Mouse (Mus musculus) lung, postnatal 0 days (tissue): ENCODE measurements around the gene Arl8a. TPM values are rescaled to one million over a fixed set of nuclear protein-coding genes. Genes with fewer than 3 reads are reported as not detected.
A peak's percentile ranks its signal among the peaks of the same experiment; 100 is the strongest.

Experiments used
- ATAC-seq: fragments of 200-750 bp; cut with Nextera tagmentation; 2 replicates; pipeline ENCODE4 v1.8.0; 2017; ENCODE audit warnings: moderate library complexity
- DNase-seq: peaks from one replicate; pipeline ENCODE4 v3.0.0-alpha.2; 2016; ENCODE audit warnings: low spot score
- H3K27ac ChIP-seq: fragments of 300-500 bp; sonication (generic); 2 replicates; pipeline ENCODE4 v1.5.1; 2014; ENCODE audit warnings: antibody characterized with exemption, mild to moderate bottlenecking, low read length, mixed read lengths
- H3K27me3 ChIP-seq: fragments of 300-500 bp; sonication (generic); replicated peaks from 2 replicates; pipeline ENCODE4 v1.6.1; 2014; ENCODE audit warnings: low read length, mixed read lengths; ENCODE audit not compliant: insufficient read depth
- H3K36me3 ChIP-seq: fragments of 300-500 bp; sonication (generic); 2 replicates; pipeline ENCODE4 v1.6.1; 2014; ENCODE audit warnings: low read length, mixed read lengths; ENCODE audit not compliant: insufficient read depth
- H3K4me1 ChIP-seq: fragments of 300-500 bp; sonication (generic); 2 replicates; pipeline ENCODE4 v1.6.1; 2014; ENCODE audit warnings: antibody characterized with exemption, low read depth, low read length, mixed read lengths; ENCODE audit not compliant: insufficient read depth
- H3K4me2 ChIP-seq: fragments of 300-500 bp; sonication (generic); replicated peaks from 2 replicates; pipeline ENCODE4 v1.6.1; 2014; ENCODE audit warnings: low read depth, mild to moderate bottlenecking, low read length, moderate library complexity, mixed read lengths
- H3K4me3 ChIP-seq: fragments of 300-500 bp; sonication (generic); 2 replicates; pipeline ENCODE4 v1.5.1; 2014; ENCODE audit warnings: low read depth, low read length
- H3K9ac ChIP-seq: fragments of 300-500 bp; sonication (generic); replicated peaks from 2 replicates; pipeline ENCODE4 v1.6.1; 2014; ENCODE audit warnings: low read depth, mild to moderate bottlenecking
- H3K9me3 ChIP-seq: fragments of 300-500 bp; sonication (generic); 2 replicates; pipeline ENCODE4 v1.6.1; 2016; ENCODE audit warnings: low read length, mixed read lengths
- CTCF ChIP-seq: IDR thresholded peaks from 2 replicates; pipeline ENCODE4 v1.5.1; 2016; ENCODE audit warnings: antibody characterized with exemption, mild to moderate bottlenecking
- EP300 ChIP-seq: IDR thresholded peaks from 2 replicates; pipeline ENCODE4 v1.6.1; 2016; ENCODE audit warnings: antibody characterized with exemption, mild to moderate bottlenecking, control low read depth
- WGBS: fragments of 180-500 bp; shearing (Covaris S2); extraction: QIAGEN DNeasy Blood & Tissue Kit; methylation state at CpG from one replicate; pipeline ENCODE4 v1.1.7; 2014; 5-methylcytosine and 5-hydroxymethylcytosine counted together
- polyA plus RNA-seq: library from polyadenylated mRNA; unstranded; fragments of >200 nt; fragmentation: Nextera tagmentation; extraction: Ambion mirVana; gene quantifications from 2 replicates; pipeline ENCODE4 v1.2.1, GENCODE M21; 2015

The Arl8a gene
- polyA plus RNA-seq, 1 experiment from 2014 or later: 51.8 TPM

DNA sequence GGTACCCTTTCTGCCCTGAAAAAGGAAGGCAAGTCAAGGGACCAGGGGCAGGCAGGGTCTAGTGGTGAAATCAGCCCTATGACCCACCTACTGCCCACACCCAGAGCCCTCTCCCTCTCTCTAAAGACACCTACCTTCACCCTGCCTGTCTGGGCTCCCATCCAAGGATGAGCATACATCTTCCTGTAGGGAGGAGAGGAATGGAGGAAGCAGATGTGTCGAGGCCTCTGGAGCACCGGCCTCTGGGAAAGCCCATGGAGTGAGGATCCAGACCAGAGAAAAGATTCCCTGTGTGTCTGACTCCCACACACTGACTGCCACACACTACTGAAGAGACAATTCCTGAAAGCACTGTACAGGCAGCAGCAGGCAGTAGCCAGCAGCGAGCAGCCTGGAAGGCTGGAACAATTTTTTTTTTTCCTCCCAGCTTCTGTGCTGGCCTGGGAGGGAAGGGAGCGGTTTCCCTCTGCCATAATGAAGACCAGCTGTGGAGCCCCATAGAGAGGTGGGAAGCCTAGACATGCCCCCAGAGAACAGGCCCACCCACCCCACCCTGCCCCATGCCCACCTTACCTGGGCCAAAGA is 20.1 kb upstream of the Arl8a start:
- Histone ChIP-seq H3K4me1 (no peaks in the 10 kb centered on the region), H3K9me3 (no peaks in the 10 kb centered on the region), H3K4me3 (no peak overlapping the region), H3K9ac (no peak overlapping the region), H3K27ac (no peak overlapping the region), H3K36me3 (no peaks in the 10 kb centered on the region), H3K4me2 (no peak overlapping the region), H3K27me3 (no peaks in the 10 kb centered on the region; the same call in 1 of the 2 replicates)
- WGBS: 53% methylated on average over 4 of the region's 4 CpGs
- no peak for TF ChIP-seq EP300
- no peak for TF ChIP-seq CTCF
- DNase-seq (no peak), ATAC-seq (no peak)

- no peak for ATAC-seq
- WGBS: 50% methylated on average over 4 of the region's 6 CpGs
Observed at GRCm38 (mm10) chr1:135128011-135128441, 18.6 kb upstream of the Arl8a start.

GRCm38 (mm10) chr1:135128986-135129385 is 17.6 kb upstream of the Arl8a start:
- no peaks in the 10 kb centered on the region; the same call in 1 of the 2 replicates for H3K27me3 ChIP-seq
- ATAC-seq (no peak), DNase-seq (no peak)
- no peak overlapping the region for H3K9ac ChIP-seq
- no peaks in the 10 kb centered on the region for H3K9me3 ChIP-seq
- no peaks in the 10 kb centered on the region for H3K36me3 ChIP-seq
- no peak overlapping the region for H3K4me3 ChIP-seq
- no peak overlapping the region for H3K27ac ChIP-seq
- H3K4me2 ChIP-seq: no peak overlapping the region
- TF ChIP-seq CTCF (no peak), EP300 (no peak)
- no peaks in the 10 kb centered on the region for H3K4me1 ChIP-seq
- WGBS: 35% methylated on average over 9 of the region's 9 CpGs

More at GRCm38 (mm10) chr1:135128011-135128441, 18.6 kb upstream of the Arl8a start:
- Histone ChIP-seq H3K27me3 (no peaks in the 10 kb centered on the region; the same call in 1 of the 2 replicates), H3K4me1 (no peaks in the 10 kb centered on the region), H3K4me3 (no peak overlapping the region), H3K9ac (no peak overlapping the region), H3K9me3 (no peaks in the 10 kb centered on the region), H3K36me3 (no peaks in the 10 kb centered on the region), H3K4me2 (no peak overlapping the region), H3K27ac (no peak overlapping the region)
- no peak for TF ChIP-seq EP300
- TF ChIP-seq CTCF: no peak
- no peak for DNase-seq

GRCm38 (mm10) chr1:135129543-135130183 is 17.0 kb upstream of the Arl8a start:
- no peak for DNase-seq
- Histone ChIP-seq H3K4me1 (no peaks in the 10 kb centered on the region), H3K9ac (no peak overlapping the region), H3K9me3 (no peaks in the 10 kb centered on the region), H3K27ac (no peak overlapping the region), H3K4me3 (no peak overlapping the region), H3K36me3 (no peaks in the 10 kb centered on the region), H3K4me2 (no peak overlapping the region), H3K27me3 (no peaks in the 10 kb centered on the region; the same call in 1 of the 2 replicates)
- no peak for ATAC-seq
- TF ChIP-seq EP300 (no peak), CTCF (no peak)
- 77% methylated on average over 8 of the region's 9 CpGs for WGBS

DNA sequence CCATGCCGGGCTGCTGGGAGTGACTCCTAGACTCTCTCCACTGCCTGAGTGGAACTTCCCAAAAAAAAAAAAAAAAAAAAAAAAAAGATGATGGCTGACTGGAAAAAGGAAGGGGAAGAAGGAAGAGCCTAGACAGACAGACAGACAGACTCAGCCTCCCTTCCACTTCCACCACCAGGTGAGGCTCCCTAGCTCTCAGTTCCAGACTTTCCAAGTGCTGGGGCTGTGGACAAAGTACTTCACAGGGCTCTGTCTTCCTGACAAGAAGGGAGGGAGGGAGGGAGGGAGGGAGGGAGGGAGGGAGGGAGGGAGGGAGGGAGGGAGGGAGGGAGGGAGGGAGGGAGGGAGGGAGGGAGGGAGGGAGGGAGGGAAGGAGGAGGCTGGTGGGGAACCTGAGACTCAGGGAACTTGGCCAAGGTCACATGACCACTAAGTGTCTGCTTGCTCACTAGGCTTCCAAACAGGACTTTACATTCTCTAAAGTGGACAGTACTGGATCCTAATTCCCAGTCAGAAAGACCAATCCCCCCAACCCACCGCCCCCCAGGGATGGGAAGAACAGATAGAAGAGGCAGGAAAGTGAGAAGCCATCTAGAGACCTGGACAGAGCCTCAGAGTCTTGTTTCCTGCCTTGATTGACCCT is 16.1 kb upstream of the Arl8a start:
- Histone ChIP-seq H3K36me3 (no peaks in the 10 kb centered on the region), H3K9ac (no peak overlapping the region), H3K4me2 (no peak overlapping the region), H3K27me3 (no peaks in the 10 kb centered on the region), H3K27ac (no peak overlapping the region), H3K4me1 (no peaks in the 10 kb centered on the region), H3K9me3 (no peaks in the 10 kb centered on the region), H3K4me3 (no peak overlapping the region)
- 78% methylated on average over 2 of the region's 2 CpGs for WGBS
- ATAC-seq: no peak
- TF ChIP-seq CTCF (no peak), EP300 (no peak)
- no peak for DNase-seq

GRCm38 (mm10) chr1:135131034-135131433 is 15.6 kb upstream of the Arl8a start:
- Histone ChIP-seq H3K4me1 (no peaks in the 10 kb centered on the region), H3K4me3 (no peak overlapping the region), H3K9me3 (no peaks in the 10 kb centered on the region), H3K9ac (no peak overlapping the region), H3K4me2 (no peak overlapping the region), H3K27me3 (no peaks in the 10 kb centered on the region), H3K27ac (peak overlapping the region; percentile 39; the same call in 1 of the 2 replicates), H3K36me3 (no peaks in the 10 kb centered on the region)
- WGBS: 13% methylated on average over 6 of the region's 6 CpGs
- DNase-seq (peak; percentile 66), ATAC-seq (peak; percentile 70)
- TF ChIP-seq CTCF: no peak
- TF ChIP-seq EP300: no peak
